Mouse (Mus musculus) thymus, postnatal 25 days (tissue): ENCODE data around the gene Igsf11.
"Not testable (repeated sequence)": the region's sequence is repeated elsewhere in the genome, so short reads cannot be mapped to it uniquely, and the experiment has no call there.

Source experiments
- DNase-seq: peaks from one replicate; pipeline ENCODE4 v3.0.0; 2022

Gene Igsf11

DNA sequence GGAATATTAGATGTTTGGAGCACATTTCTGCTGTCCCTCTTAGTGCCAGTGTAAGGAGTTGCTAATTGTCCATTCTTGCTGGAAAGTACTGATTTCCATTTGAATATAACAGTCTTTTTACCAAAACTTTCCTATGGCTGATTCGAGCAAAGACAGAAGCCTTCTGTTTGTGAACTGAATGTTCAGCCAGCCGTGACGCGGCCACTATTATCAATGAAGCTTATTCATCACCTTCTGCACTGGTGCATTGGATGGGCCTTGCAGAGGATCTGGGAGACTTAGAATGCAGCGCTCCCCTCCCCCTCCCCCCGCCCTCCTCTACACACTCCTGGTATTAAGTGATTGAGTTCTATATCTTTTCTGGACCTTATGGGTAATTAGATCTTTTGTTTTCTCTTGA is 48.8 kb downstream of the Igsf11 start:
- DNase-seq = no peak

GRCm38 (mm10) chr16:38943706-38944550 is 51.5 kb downstream of the Igsf11 start:
- no peak for DNase-seq

DNA sequence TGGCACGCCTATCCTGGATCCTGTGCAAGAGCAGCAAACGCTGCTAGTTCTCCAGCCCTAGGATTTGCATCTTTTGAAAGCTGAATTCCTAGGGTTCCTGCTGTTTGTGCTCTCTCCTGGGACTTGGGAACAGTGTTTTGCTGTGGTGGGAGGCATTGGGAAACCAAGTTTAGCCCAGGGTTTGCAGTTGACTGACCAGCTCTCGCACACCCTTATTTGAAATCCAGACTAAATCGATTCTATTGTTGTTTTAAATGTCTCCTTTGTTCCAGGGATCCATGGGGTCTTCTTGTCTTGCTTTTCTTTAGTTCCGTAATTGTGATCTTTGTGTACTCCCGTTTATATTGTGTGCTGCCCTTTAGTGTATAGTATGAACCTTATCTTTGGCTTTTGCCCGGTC is 52.6 kb downstream of the Igsf11 start:
- DNase-seq = no peak

DNA sequence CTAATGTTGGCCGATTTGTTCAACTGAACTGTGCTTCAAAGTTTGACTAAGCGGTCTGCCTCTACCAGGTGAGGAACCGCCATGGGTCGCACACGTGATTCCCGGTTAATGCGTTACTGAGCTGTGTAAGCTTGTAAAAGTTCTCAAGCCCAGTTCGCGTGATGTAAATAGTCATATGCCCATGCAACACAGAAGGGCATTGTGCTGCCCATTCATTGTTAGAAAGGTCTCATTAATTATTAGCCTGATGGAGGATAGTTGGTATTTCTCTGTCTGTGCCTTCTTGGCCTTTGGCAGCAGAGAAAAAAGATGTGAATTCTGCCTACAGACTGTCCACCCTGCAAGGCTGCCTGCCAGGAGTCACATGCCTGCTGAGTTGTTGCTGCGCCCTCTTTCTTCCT is 53.1 kb downstream of the Igsf11 start:
- no peak for DNase-seq

GRCm38 (mm10) chr16:38946453-38946852 is 54.0 kb downstream of the Igsf11 start:
- DNase-seq = no peak

GRCm38 (mm10) chr16:38947141-38947879 is 54.8 kb downstream of the Igsf11 start:
- DNase-seq = no peak

GRCm38 (mm10) chr16:38948441-38948840 is 56.0 kb downstream of the Igsf11 start:
- DNase-seq = no peak

DNA sequence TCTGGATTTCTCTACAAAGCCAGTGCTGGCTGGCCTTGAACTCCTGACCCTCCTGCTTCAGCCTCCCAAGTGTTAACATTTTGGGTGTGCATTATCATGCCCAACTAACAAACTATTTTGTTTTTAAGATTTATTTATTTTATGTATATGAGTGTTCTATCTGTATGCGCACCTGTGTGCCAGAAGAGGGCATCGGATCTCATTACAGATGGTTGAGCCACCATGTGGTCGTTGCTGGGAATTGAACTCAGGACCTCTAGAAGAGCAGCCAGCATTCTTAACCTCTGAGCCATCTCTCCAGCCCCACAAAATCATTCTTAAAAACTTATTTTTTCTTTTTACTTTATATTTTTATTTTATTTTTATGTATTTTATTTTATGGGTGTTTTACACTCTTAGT is 60.4 kb downstream of the Igsf11 start:
- no peak for DNase-seq

- no peak for DNase-seq
Measured at GRCm38 (mm10) chr16:38953821-38954220, 61.4 kb downstream of the Igsf11 start.

DNA sequence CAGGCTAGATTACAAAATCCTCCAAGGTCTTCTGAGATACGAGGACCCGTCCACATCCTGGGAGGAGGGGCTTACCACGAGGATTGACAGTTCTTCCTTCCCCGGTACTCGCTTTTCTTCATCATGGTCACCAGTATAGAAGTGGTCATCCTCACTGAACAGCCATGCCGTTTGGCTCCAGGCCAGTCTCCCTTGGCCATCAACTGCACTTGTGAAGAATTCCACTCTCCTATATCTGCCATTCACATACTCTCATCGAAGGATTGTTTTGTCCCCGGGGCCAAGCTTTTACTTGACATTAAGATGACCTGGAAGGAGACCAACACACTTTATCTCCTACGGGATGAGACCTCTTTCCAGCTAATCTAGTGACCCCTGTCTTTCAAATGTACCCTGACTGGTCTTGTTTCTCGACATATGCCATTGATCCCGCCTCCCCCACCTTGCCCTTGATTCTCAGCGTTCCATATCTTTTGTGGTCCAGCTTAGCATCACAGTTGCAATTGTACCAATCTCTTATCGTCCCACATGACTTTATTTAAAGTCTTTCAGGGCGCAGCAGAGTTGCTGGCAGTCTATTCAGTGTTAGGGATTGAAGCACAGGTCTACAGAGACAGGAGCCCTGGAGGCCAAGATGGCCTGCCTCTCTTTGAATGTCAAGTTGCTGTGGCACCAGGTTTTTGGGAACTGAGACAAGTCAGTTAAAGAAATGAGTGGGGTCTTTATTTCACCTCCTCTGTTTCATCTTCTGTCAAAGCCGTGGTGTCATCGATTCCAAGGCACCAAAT is 62.2 kb downstream of the Igsf11 start:
- DNase-seq = no peak

GRCm38 (mm10) chr16:38955296-38955695 is 62.8 kb downstream of the Igsf11 start:
- DNase-seq = no peak

DNA sequence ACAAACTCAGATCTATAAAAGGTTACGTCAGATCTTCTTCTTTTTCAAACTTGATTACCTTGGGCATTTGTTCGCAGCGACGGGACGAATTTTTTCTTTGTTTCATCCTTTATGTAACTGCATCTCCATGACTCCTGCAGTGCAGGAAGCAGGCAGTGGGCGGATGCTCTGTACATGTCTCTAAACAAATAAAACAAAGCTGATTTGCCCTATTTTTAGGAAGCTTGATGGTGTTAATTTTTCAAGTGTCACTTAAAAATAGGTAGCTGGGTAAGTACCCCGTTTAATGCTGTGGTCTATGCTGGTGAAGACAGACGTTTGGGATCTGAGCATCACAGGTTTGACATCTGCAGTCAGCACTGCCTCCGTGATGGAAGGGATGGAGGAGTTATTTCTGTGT is 66.3 kb downstream of the Igsf11 start:
- no peak for DNase-seq

DNA sequence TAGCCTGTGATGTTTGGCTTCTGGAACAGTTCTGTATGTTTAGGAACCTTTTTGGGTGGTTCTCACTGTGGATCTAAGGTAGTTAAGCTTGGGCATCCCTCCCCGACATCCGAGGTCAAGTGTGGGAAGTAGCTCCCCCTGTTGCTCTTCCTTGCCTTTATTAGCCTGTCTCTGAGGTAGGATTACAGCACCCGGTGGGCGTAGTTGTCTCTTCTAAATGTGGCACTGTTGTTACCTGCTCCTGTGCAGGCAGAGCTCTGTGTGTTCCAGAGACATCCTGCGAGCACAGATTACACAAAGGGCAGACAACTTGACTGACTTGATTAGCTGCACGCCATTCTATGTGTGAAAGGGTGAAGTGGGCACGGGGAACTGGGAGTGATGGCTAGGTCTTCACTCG is 68.1 kb downstream of the Igsf11 start:
- DNase-seq = no peak

GRCm38 (mm10) chr16:38961865-38962264 is 69.4 kb downstream of the Igsf11 start:
- DNase-seq = no peak

- DNase-seq = no peak
Measured at GRCm38 (mm10) chr16:38962695-38963094, 70.2 kb downstream of the Igsf11 start.

GRCm38 (mm10) chr16:38967026-38967425 is 74.6 kb downstream of the Igsf11 start:
- DNase-seq = no peak

- no peak for DNase-seq
Measured at GRCm38 (mm10) chr16:38976151-38976550, 83.7 kb downstream of the Igsf11 start.

- no peak for DNase-seq
Measured at GRCm38 (mm10) chr16:38978546-38978945, 86.1 kb downstream of the Igsf11 start.

DNA sequence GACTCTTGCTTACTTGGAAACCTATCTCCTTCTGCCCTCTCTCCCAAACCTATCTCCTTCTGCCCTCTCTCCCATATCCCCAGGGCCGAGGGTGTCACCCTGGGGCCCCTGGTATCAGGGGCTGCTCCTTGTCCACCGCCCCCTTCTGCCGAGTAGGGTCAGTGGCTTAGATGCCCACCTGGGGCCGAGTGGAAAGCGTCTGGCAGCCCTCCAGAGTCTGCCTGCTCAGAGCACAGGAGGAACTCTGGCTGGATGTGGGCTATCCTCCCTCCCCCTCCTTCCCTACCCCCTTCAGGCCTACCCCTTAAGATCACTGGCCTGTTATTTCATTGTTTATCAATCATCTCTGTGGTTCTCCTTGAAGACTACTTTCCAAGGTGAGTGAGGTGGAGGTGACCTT is 88.1 kb downstream of the Igsf11 start:
- no peak for DNase-seq

- DNase-seq = no peak
Measured at GRCm38 (mm10) chr16:38982051-38982450, 89.6 kb downstream of the Igsf11 start.

DNA sequence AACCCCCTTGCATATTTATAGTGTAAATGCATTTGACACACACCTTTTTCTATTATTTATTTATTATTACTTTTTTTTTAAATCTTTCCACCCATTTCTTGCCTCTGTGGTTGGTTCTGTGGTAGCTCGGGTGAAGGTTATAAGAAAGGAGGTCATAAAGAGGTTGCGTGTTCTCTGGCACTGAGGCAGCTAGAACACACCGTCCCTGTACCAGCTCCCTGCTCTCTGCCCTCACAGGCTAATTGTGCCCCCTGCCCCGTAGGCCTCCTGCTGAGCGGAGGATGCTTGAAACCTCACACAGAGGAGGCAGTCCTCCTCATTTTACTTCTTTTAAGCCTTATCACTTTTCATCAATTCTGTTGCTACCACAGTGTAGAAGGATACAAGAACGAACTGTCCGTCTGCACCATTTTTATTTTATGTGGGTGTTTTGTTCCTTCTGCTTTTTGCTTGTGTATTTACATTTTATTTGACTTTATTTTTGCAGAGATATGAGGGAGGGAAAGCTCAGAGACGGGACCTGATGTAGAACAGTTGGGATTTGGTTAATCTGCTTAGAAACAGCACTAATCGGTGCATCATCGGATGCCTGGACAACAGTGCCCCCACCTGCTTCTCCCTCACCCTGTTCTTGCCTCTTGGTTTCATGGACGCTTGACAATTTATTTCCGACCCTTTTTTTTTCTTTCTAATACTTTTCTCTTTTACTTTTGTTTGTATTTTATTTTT is 90.2 kb downstream of the Igsf11 start:
- no peak for DNase-seq

- DNase-seq = not testable (repeated sequence)
Measured at GRCm38 (mm10) chr16:38983850-38984249, 91.4 kb downstream of the Igsf11 start.

GRCm38 (mm10) chr16:38985411-38985810 is 92.9 kb downstream of the Igsf11 start:
- DNase-seq = no peak
